Mouse (Mus musculus) layer of hippocampus, postnatal 10 days (tissue): ENCODE results near the gene Serhl. TPM values are rescaled to one million over a fixed set of nuclear protein-coding genes. Genes with fewer than 3 reads are reported as not detected.
A peak's percentile ranks its signal among the peaks of the same experiment; 100 is the strongest.

ENCODE experiments used
- DNase-seq, 2 experiments: peaks; one replicate each; pipeline ENCODE4 v3.0.0; 2021; ENCODE audit warnings: low spot score in 2 of 2
- total RNA-seq, 2 experiments: library from RNA; stranded (reverse); gene quantifications; 2 replicates each; pipeline ENCODE4 v1.2.3; 2021

The Serhl gene
- total RNA-seq, 2 experiments from 2014 or later, result 11.6 to 12.0 TPM

DNA sequence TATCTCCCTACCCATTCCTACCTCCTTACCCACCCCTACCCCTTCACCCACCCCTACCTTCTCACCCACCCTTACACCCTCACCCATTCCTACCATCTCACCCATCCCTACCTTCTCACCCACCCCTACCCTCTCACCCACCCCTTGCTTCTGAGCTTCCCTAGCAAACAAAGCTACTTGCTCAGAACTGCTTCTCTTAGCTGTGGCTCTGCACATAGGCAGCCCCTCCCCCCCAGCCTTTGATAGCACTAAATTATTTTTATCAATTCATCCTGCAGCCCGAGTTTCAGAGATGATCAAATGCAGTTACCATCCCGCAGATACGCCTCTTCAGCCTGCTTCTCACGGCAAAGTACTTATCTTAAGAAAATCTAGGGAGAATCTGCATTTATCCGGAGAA is 5.8 kb upstream of the Serhl start:
- no peak for DNase-seq

DNA sequence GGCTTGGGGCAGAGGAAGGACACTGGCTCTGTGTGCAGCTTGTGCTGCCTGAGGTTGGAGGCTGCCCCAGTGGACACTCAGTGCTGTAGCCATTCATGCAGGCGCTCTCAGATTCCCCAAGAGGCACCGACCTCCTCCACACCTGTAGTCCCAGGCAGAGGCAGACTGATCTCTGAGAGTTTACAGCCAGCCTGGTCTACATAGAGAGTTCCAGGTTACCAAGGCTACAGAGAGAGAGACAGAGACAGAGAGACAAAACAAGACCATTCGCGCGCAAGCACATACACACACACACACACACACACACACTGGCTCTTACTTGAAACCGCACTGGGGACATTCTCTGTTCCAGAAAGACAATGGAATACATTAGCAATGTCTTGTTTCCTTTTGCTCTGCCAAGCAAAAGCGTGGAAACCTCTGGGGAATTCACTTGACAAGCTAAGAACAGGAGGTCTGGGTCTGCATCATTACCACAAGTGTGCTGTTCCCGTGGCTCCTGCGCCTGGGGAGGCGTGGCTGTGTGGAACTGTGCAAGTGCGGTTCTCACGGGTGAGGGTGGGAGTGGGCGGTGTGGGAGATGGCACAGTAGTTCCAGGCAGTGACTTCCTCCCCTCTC is 5.2 kb upstream of the Serhl start:
- peak; percentile 28 to 29 for DNase-seq

- peak; percentile 57 to 65 for DNase-seq
Observed at GRCm38 (mm10) chr15:83085901-83086300, 3.4 kb upstream of the Serhl start.

DNA sequence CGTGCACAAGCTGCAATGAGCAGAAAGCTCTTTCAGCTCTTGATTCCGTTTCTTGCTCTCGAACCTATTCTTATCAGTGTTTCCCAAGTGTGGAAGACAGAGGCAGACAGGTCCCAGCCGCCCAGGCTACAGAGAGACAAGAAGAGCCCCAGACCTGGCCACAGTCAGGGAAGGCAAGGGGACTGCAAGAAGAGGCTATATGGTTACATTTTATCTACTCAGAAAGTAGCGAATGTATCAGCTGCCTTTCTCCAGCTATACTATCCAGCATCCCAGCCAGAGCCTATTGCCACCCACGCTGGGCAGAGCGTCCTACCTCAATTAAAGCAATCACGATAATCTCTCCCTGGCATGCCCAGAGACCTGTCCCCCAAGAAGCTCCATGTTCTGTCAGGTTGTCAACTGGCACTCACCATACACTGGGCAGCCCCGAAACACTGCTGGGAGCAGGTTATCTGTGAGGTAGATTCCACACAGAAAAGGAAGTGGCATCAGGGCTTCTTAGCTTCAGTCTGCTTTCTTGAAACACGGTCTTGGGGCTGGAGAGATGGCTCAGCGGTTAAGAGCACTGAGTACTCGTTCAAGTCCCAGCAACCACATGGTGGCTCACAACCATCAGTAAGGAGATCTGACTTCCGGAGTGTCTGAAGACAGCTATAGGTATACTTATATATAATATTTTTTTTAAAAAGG is 2.5 kb upstream of the Serhl start:
- no peak for DNase-seq

- DNase-seq, result no peak
Observed at GRCm38 (mm10) chr15:83088495-83089428, 544 bp upstream of the Serhl start.

- DNase-seq, result no peak
Observed at GRCm38 (mm10) chr15:83090874-83091273, 1.6 kb downstream of the Serhl start.

DNA sequence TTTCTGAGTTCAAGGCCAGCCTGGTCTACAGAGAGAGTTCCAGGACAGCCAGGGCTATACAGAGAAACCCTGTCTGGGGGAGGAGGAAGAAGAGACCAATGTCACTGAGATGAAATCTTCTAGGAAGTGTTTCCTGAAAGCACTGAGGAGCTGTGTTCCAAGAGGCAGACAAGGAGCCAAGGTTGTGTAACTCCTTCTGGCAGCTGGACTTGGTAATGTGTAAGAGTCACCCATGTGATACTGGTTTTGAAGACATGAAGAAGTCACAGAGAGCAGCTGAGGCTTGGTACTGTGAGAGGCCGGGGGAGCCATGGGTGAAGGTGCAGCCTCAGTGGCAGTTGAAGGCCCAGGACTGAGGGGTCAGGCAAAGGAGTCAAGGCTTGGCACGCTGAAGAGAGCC is 4.4 kb downstream of the Serhl start:
- DNase-seq, result no peak

DNA sequence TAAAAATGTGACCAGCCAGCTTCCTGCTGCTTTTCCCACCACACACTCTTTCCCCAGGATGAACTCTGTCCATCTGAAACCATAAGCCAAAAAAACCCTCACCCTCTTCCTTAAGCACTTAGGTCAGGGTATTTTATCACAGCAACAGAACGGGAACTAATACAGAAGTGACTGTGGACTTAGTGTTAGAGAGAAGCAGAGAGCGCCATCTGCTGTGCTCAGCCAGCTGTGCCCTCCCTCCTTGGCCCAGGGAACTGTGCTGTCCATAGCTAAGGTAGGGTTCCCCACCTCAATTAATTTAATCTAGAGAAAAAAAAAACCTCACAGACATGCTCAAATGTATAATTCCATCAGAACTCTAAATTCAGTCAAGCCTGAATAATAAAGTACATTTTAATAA is 6.6 kb downstream of the Serhl start:
- DNase-seq, result no peak

- DNase-seq, result peak; percentile 73 to 80
Observed at GRCm38 (mm10) chr15:83099533-83100331, 10.4 kb downstream of the Serhl start.

DNA sequence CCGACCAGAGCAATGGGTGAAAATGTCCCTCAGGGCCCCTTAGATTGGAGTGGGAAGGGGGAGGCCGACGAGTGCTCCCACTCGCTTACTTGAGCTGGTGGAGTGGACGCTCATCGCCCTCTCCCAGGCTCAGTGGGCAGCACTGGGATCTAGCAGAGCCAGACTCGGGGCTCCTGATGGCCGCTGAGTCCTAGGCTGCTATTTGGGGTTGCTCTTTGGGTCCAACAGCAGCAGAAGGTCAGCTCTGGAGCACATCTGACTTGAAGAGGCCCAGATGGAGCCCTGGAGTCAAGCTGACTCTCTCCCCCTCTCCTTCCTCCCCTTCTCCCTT is 11.0 kb downstream of the Serhl start:
- no peak for DNase-seq

DNA sequence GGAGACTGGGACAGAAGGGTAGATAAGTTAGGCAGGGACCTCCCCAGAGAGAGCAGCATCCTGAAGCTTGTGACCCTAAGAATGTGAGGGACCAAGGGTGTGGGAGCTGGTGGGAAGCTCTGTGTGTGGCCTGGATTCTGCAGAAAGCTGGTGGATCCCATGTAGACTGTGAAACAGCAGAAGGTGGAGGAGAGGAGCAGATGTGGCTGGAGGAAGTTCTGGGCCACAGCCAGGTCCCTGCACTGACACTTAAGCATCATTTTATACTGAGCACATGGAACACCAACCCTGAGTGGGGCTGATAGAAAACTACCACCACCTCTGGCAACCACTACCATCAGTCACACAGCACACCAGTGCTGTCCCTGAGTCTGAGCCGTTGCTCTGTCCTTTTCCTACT is 13.8 kb downstream of the Serhl start:
- no peak for DNase-seq

- no peak for DNase-seq
Observed at GRCm38 (mm10) chr15:83106426-83106825, 17.1 kb downstream of the Serhl start.

DNA sequence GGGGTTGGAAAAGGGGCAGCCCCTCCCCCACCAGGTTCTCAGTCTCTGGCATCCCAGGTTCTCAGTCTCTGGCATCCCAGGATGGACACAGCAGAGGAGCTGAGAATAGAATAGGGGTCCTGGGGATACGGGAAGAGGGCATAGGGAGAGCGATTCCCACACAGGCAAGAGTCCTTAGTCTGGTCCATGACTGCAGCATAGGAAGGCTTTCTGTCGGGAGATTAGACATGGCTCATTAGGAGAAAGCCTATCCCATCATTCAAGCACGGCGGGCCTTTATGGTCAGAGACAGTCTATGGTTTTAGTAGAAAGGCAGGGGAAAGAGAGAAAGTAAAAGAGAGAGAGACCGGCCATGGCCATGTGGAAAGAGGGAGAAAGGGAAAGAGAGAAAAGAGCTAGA is 18.5 kb downstream of the Serhl start:
- no peak for DNase-seq

DNA sequence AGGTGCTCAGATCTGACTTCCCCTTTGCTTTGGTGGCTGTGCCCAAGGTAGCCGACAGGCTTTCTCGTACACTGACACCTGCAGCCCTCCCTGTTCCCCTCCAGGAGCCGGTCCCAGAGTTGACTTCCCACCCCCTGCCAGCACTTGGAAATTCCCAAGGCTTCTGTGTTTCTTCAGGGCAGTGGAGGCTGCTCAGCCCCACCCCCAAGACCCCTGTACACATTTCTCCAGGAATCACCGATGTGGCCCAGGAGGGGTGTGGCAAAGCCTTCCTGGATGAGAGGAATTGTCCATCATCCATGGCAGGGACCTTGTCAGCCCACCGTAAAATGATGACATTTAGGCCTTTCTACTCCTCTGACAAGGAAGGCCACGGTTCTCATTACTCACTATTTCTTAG is 22.0 kb downstream of the Serhl start:
- DNase-seq, result no peak

- DNase-seq, result no peak
Observed at GRCm38 (mm10) chr15:83111874-83112273, 22.6 kb downstream of the Serhl start.

DNA sequence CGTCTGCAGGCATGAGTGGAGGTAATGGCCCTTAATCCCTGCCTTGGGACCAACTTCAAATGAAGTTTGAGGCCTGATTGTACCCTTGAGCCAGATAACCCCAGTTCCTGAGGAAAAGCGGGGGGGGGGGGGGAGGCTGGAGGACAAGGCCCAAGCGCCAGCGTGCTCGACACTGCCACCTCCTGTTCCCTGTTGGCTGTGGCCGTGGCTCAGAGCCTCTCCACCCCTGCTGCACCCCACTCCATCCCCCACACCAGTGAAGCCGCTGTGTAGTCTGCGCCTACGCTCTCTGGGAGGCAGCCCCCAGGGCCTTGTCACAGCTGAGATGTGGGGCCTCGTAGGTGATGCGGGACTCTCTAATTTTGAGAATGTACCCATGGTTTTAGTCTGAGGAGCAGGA is 23.6 kb downstream of the Serhl start:
- peak; percentile 77 to 85 for DNase-seq

GRCm38 (mm10) chr15:83114106-83114505 is 24.8 kb downstream of the Serhl start:
- no peak for DNase-seq

DNA sequence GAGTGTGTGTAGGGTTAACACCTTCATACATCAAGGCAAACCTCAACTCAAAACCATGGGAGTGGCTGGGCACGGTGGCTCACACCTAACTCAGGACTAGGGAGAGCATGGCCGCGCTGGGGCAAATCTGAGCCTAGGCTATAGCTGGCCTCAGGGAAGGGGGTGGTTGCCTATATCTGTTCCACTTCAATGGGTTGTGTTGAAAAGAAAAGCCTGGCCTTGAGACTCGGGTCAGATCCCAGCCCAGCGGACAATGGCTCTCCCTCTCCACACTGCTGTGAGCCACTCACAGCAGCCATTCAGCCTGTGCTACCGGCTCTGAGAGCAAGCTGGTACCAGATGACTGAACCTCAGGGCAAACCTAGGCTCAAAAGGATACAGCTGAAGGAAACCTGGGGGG is 25.8 kb downstream of the Serhl start:
- no peak for DNase-seq

GRCm38 (mm10) chr15:83118360-83118759 is 29.1 kb downstream of the Serhl start:
- DNase-seq, result peak; percentile 53 to 66

GRCm38 (mm10) chr15:83121709-83122565 is 32.6 kb downstream of the Serhl start:
- peak; percentile 53 to 66 for DNase-seq
